Mouse (Mus musculus) granulocyte monocyte progenitor cell, adult 5-6 weeks (primary cell): Measurements from ENCODE around the gene Gm10803. TPM values are rescaled to one million over a fixed set of nuclear protein-coding genes. Genes with fewer than 3 reads are reported as not detected.

Experiments
- ATAC-seq: replicated peaks from 2 replicates; pipeline ENCODE4 v1.8.0; 2016; ENCODE audit warnings: mild to moderate bottlenecking, moderate TSS enrichment, inconsistent platforms; ENCODE audit not compliant: poor library complexity, severe bottlenecking
- total RNA-seq, 2 experiments: library from RNA; stranded (forward) in 1 of 2; stranded (reverse) in 1 of 2; fragments of 200-712, 200-1000 nt in 1 of 2; fragments of >200 nt in 1 of 2; fragmentation: Nextera tagmentation in 1 of 2; gene quantifications; 2 replicates each; pipeline ENCODE4 v1.2.3; 2014 to 2017

The Gm10803 gene
- total RNA-seq, 2 experiments from 2014 or later: not detected

GRCm38 (mm10) chr2:93589875-93590274 is 29.5 kb downstream of the Gm10803 start:
- peak; percentile 72 for ATAC-seq

GRCm38 (mm10) chr2:93591706-93592105 is 31.3 kb downstream of the Gm10803 start:
- ATAC-seq: no peak

- ATAC-seq: no peak
Measured at GRCm38 (mm10) chr2:93592164-93592790, 31.9 kb downstream of the Gm10803 start.

DNA sequence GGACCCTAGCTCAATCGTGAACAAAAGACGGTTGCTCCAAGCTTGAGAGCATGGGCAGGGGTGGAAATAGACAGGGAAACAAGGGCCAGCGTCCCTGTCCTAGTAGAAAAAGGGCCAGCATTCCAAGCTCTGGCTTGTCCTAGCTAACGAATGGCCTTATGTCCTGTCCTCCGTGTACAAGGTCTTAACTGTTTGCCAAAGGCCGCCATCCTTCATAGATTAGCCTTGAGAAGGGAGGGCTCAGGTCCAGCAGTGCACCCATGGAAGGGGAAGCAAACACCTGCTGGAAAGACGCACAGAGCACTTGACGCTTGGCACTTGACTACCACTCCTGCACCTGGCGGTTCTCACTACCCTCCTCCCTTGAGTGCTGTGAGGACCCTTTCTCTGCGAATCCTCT is 32.8 kb downstream of the Gm10803 start:
- ATAC-seq: no peak

GRCm38 (mm10) chr2:93597145-93597544 is 36.8 kb downstream of the Gm10803 start:
- no peak for ATAC-seq

- ATAC-seq: no peak
Measured at GRCm38 (mm10) chr2:93599731-93600130, 39.4 kb downstream of the Gm10803 start.

- no peak for ATAC-seq
Measured at GRCm38 (mm10) chr2:93604601-93605285, 44.4 kb downstream of the Gm10803 start.

DNA sequence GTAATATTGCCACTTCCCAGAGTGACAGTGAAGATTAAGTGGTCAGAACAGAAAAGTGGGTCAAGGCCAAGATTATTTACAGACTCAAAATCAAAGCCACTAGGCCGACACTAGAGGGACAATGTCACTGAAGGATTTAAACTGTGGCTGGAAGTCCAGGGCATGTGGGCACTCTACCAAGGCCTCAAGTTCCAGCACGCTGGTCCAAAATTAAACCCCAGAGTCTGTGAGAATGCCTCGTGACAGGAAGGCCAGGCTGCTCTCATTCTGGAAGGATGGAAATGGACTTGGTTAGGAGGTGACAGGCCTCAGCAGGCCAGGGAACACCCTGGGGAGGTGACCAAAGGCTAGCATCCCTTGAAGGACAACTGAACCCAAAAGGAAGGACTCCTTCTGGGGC is 48.4 kb downstream of the Gm10803 start:
- ATAC-seq: no peak

GRCm38 (mm10) chr2:93613020-93613419 is 52.7 kb downstream of the Gm10803 start:
- ATAC-seq: no peak

Other genes with a start within 250 kb of the Gm10803 start
- 0.26 TPM in 1 of 2 replicates, not detected in the other for gene Tspan18, start 226.1 kb upstream of the Gm10803 start, total RNA-seq (2014; fragmentation: Nextera tagmentation)
- not detected in 2 replicates for gene Tspan18, start 226.1 kb upstream of the Gm10803 start, total RNA-seq (2017)
- 17.7 and 22.8 TPM in 2 replicates for gene Cd82, start 97.4 kb upstream of the Gm10803 start, total RNA-seq (2014; fragmentation: Nextera tagmentation)
- gene Cd82, start 97.4 kb upstream of the Gm10803 start, total RNA-seq (2017): 11.3 and 23.5 TPM in 2 replicates
- not detected in 2 replicates for gene Alx4, start 81.8 kb downstream of the Gm10803 start, total RNA-seq (2014; fragmentation: Nextera tagmentation)
- not detected in 2 replicates for gene Alx4, start 81.8 kb downstream of the Gm10803 start, total RNA-seq (2017)